Mouse (Mus musculus) heart, adult 11 months (tissue): ENCODE data around the gene Elf5.

Experiments used
- DNase-seq: peaks from one replicate; pipeline ENCODE4 v3.0.0; 2022

Gene Elf5

DNA sequence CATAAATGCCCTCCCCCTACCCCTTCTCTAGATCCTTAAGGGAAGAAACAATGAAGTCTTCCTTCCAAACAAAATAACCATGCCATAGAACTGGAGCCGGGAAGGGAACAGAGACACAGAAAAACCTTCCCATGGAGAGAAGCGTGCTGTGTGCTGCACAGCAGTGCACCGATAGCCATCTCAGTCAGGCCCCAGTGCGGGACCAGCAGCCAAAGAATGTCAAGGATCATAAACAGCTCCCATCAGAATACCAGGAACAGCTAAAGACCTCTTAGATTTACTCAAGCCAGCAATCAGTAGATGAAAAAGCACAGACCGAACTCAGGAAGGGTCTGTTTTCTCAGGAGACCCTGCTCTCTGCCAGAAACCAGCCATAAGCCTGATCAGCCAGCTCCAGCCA lies 25.0 kb downstream of the Elf5 start:
- peak; percentile 81 for DNase-seq

DNA sequence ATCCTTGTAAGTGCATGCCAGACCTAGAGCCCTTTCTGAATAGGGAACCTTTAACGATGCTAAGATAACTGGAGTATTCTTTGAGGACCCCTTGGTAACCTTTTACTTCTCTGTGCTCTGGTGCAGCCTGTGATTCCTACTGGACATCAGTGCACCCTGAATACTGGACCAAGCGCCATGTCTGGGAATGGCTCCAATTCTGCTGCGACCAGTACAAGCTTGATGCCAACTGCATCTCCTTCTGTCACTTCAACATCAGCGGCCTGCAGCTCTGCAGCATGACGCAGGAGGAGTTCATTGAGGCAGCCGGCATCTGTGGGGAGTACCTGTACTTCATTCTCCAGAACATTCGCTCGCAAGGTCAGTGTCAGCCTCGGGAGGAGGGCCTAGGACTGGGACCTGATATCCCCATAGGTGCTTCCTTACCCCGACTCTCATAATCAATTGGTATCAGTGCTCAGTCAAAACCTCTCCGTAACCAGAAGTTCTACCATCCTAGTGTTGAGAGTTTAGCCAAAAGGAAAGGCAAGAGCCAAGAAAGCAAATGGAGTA lies 27.7 kb downstream of the Elf5 start:
- peak; percentile 86 for DNase-seq

GRCm38 (mm10) chr2:103439710-103440109 lies 28.2 kb downstream of the Elf5 start:
- peak; percentile 88 for DNase-seq

DNA sequence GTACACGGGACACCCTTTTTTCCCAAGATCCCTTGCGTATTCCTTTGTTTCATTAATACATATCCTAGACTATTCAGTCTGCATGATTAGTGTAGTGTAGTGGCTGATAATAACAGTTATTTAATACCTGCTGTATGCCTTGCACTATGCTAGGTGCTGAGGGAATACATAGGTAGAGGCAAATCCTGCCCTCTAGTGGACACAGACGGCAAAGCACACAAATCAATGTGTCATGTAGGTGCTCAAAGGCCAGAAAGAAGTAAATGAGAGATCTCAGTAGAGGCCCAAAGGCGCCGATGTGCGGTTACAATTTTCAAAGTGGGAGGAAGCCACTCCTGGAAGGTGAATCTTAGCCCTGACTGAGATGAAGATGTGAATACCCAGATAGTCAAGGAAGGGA lies 34.3 kb downstream of the Elf5 start:
- DNase-seq = no peak

- DNase-seq = no peak
These were observed 34.8 kb downstream of the Elf5 start for GRCm38 (mm10) chr2:103446326-103446725.

- no peak for DNase-seq
These were observed 37.6 kb downstream of the Elf5 start for GRCm38 (mm10) chr2:103448947-103449560.

- no peak for DNase-seq
These were observed 38.3 kb downstream of the Elf5 start for GRCm38 (mm10) chr2:103449813-103450212.

- DNase-seq = no peak
These were observed 38.8 kb downstream of the Elf5 start for GRCm38 (mm10) chr2:103450267-103450666.

GRCm38 (mm10) chr2:103452550-103452949 lies 41.1 kb downstream of the Elf5 start:
- DNase-seq = no peak

DNA sequence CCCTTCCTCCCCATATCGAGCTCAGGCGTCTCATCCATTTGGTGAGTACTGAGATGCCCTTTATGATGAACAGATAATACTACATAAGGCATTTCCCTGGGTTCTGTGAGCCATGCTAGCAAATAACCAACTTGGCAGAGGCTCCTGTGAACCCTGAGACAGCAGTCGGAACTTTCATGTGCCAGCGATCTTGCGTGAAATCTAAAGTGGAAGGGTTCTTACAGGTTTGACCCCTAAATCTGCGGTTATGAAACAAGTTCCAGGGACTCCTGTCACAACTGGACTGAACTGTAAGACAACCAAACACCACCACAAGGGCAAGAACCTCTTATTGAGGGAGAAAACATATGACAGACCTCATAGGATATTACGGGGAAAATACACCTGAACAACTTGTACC lies 44.3 kb downstream of the Elf5 start:
- DNase-seq = no peak

DNA sequence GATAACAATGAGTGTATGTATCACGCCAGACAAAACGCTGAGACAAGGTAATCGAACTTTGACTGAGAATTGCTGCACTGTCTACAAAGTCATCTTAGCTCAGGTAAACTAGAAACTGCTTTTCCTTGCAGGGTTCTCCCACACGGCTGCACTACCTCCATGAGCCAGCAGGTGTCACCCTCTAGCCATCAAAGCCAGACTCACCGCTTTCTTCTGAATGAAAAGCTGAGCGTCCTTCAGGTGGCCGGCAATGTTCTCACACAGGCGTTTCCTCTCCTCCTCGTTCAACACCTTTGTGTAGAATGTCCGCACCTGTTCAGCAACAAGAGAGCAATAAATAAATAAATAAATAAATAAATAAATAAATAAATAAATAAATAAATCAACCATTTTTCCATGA lies 45.2 kb downstream of the Elf5 start:
- peak; percentile 94 for DNase-seq

- DNase-seq = no peak
These were observed 45.6 kb downstream of the Elf5 start for GRCm38 (mm10) chr2:103457048-103457447.

GRCm38 (mm10) chr2:103457628-103458027 lies 46.1 kb downstream of the Elf5 start:
- DNase-seq = no peak

GRCm38 (mm10) chr2:103459069-103459468 lies 47.6 kb downstream of the Elf5 start:
- DNase-seq = no peak

- DNase-seq = no peak
These were observed 49.7 kb downstream of the Elf5 start for GRCm38 (mm10) chr2:103461210-103461609.

- no peak for DNase-seq
These were observed 50.3 kb downstream of the Elf5 start for GRCm38 (mm10) chr2:103461743-103462142.

DNA sequence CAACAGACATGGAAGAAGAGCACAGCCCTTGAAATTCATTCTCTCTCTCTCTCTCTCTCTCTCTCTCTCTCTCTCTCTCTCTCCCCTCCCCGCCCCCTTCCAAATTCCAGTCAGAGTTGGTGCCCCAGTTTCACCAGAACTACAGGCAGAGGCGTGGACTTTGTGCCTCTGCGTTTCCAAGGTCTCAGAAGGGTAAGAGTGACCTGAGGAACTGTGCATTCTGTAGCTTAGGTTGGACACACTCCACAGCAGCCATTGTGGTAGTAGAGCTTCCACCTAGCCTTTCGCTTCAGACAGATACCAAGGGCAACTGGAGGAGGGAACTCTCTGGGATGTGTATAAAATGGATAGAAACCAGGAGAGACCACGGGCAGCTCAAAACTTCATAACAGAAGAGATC lies 51.3 kb downstream of the Elf5 start:
- no peak for DNase-seq

DNA sequence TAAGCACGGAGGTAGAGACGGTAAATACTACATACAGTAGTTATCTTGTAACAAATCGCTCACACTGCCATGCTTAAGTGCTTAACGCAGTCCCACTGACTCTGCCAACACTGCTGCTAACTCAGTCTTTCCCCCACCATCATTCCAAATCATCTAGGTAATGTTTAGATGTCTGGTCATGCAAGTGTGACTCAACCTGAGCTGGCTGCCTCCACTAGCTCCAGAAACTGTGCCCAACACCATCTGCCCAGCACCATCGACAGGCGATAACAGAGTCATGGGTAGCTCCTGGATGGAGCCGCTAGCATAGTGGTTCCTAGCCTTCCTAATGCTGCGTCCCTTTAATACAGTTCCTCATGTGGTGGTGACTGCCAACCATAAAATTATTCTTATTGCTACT lies 53.0 kb downstream of the Elf5 start:
- DNase-seq = no peak

GRCm38 (mm10) chr2:103465429-103465828 lies 53.9 kb downstream of the Elf5 start:
- no peak for DNase-seq

DNA sequence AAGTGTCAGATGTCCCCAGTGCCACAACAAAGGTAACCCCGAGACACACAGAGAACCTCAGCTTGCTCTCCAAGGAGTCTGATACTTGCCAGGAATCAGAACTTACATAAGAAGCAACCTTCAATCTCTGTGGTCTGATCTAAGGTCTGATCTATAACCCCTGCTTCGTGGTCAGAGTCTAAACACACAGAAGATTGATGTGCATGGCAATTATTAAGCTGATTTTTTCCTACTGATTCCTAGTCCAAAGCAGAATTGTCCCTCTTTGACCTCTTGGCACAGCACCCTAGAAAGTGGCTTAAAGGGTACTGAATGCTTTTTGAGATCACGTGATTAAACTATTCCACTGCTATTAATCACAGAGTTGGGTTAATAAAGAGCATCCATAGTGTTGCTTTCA lies 54.8 kb downstream of the Elf5 start:
- no peak for DNase-seq

GRCm38 (mm10) chr2:103466984-103467588 lies 55.6 kb downstream of the Elf5 start:
- no peak for DNase-seq

DNA sequence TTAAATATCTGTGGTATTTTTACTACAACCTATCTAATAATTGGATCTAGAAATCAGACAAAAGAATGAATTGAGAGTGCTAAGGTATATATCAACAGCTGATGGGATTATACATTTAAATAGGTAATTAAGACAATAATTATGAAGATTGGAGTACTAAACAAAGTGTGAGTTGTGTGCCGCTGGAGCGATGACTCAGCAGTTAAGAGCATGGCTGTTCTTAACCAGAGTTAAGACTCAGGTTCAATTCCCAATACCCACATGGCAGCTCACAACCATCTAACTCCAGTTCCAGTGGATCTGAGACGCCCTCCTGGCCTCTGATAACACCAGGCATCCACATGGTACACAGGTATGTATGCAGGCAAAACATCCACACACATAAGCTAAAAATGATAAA lies 61.9 kb downstream of the Elf5 start:
- peak; percentile 55 for DNase-seq

DNA sequence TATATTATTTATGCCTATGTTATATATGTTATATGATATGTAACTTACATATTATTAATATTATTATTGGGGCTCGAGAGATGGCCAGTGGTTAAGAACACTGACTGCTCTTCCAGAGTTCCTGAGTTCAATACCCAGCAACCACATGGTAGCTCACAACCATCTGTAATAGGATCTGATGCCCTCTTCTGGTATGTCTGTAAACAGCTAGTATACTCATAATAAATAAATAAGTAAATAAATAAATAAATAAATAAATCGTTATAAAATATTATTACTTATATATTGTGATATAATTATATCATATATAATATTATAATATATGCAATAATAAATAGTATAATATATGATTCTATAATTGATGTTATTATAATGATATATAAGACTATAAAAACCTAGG lies 64.7 kb downstream of the Elf5 start:
- no peak for DNase-seq

GRCm38 (mm10) chr2:103476657-103477056 lies 65.2 kb downstream of the Elf5 start:
- peak; percentile 73 for DNase-seq

DNA sequence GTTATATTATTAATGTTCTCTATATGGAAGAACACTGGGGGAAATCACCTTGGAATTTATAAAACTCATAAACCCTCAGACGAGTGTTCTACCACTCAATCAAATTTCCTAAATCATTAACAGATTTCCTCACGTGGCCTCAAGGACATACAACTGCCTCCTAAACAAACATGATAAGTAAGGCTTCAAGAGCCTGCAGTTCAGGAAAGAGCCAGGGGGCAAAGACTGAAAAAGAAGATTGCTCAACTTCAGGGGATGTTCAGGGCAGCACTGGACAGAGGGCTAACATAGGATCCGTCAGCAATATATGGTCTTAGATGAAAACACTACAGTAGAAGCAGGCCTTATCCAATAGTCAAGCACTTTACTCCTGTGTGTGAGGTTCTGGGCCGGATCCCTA lies 66.0 kb downstream of the Elf5 start:
- peak; percentile 84 for DNase-seq
